30 mouse cellular contexts compared by ENCODE assay signal in the genomic region with DNA sequence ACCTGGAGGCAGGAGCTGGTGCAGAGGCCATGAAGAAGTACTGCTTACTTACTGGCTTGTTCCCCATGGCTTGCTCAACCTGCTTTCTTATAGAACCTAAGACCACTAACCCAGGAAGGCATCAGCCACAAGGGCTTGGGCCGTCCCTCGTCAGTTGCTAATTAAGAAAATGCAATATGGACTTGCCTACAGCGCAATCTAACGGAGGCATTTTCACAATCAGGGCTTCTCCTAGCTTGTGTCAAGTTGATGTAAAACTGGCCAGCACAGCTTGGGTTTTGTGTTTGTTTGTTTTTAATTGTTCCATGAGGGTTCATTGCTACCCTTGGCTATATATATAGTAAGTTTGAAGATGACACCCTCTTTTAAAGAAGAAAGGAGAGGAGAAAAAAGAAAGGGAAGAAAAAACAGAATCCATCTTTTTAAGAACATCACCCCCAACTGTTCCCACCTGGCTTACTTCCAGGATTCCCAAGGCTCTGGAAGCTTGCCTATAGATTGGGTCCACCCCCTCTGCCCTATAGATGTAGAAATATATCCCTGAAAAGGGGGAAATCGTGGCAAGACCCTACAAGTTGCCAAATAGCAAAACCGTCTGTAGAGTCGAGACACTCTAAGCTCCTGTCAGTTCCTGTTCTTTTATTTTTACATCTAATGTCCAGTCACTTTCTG. TPM values are rescaled to one million over a fixed set of nuclear protein-coding genes. Genes with fewer than 3 reads are reported as not detected.
DNase-seq lines count a peak whose midpoint lies in the region; ATAC-seq and TF ChIP-seq lines count a peak whose summit lies in the region.
"Had no signal": no experiment of that assay in that cellular context is flagged by ENCODE, and none has a peak within 500 bp of the region (broad histone marks: within the 10 kb centered on the region; RNA-seq: fewer than 3 reads in every experiment).

No protein-coding gene starts in this region.

- H3K4me3 ChIP-seq in embryonic facial prominence, embryonic 13.5 days, result no peak overlapping the region
- no peak overlapping the region for H3K4me3 ChIP-seq in embryonic facial prominence, embryonic 10.5 days
- no peak overlapping the region for H3K4me3 ChIP-seq in kidney, embryonic 15.5 days (replicated peaks)
- H3K4me3 ChIP-seq in lung, embryonic 14.5 days (ENCODE audit: low read depth, low read length), result no peak overlapping the region
- H3K4me3 ChIP-seq: embryonic facial prominence, embryonic 15.5 days; forebrain, embryonic 12.5 days; hindbrain, embryonic 12.5 days; hindbrain, embryonic 15.5 days had no signal

- H3K9ac ChIP-seq in embryonic facial prominence, embryonic 13.5 days, result no peak overlapping the region
- no peak overlapping the region for H3K9ac ChIP-seq in kidney, embryonic 15.5 days
- no peak overlapping the region for H3K9ac ChIP-seq in lung, embryonic 14.5 days
- H3K9ac ChIP-seq: embryonic facial prominence, embryonic 15.5 days; forebrain, embryonic 12.5 days; hindbrain, embryonic 12.5 days; hindbrain, embryonic 15.5 days had no signal

- no peak for TF ChIP-seq CTCF in lung, embryonic 14.5 days (IDR thresholded peaks at IDR 0.05; ENCODE audit: low read depth)

- no peaks in the 10 kb centered on the region for H3K36me3 ChIP-seq in embryonic facial prominence, embryonic 13.5 days
- peaks cover 3% of the 10 kb centered on the region; the same call in 1 of the 2 replicates for H3K36me3 ChIP-seq in embryonic facial prominence, embryonic 10.5 days (replicated peaks)
- no peaks in the 10 kb centered on the region for H3K36me3 ChIP-seq in kidney, embryonic 15.5 days
- no peaks in the 10 kb centered on the region for H3K36me3 ChIP-seq in lung, embryonic 14.5 days (ENCODE audit: insufficient read depth)
- H3K36me3 ChIP-seq: embryonic facial prominence, embryonic 15.5 days; forebrain, embryonic 12.5 days; hindbrain, embryonic 12.5 days; hindbrain, embryonic 15.5 days had no signal

- peaks cover 46% of the 10 kb centered on the region for H3K4me1 ChIP-seq in embryonic facial prominence, embryonic 13.5 days
- H3K4me1 ChIP-seq in embryonic facial prominence, embryonic 10.5 days, result peaks cover 50% of the 10 kb centered on the region
- H3K4me1 ChIP-seq in kidney, embryonic 15.5 days, result peaks cover 50% of the 10 kb centered on the region
- H3K4me1 ChIP-seq in lung, embryonic 14.5 days (ENCODE audit: insufficient read depth), result peaks cover 9% of the 10 kb centered on the region

- no peak for ATAC-seq in embryonic facial prominence, embryonic 13.5 days (ENCODE audit: insufficient number of reproducible peaks, insufficient read depth, low FRiP score, low TSS enrichment, low read depth)
- ATAC-seq in kidney, embryonic 15.5 days (replicated peaks; ENCODE audit: low FRiP score), result no peak
- no peak for ATAC-seq in lung, embryonic 14.5 days (ENCODE audit: insufficient read depth)
- ATAC-seq in megakaryocyte progenitor cell, adult 5-6 weeks (replicated peaks; ENCODE audit: poor library complexity), result peak; percentile 58
- ATAC-seq: activated CD4-positive, CD25-positive, alpha-beta regulatory T cell, adult 4 months had no signal

- WGBS in embryonic facial prominence, embryonic 13.5 days, result 72% methylated on average over 7 of the region's 7 CpGs
- 90% methylated on average over 7 of the region's 7 CpGs for WGBS in embryonic facial prominence, embryonic 10.5 days
- WGBS in kidney, embryonic 15.5 days, result 77% methylated on average over 7 of the region's 7 CpGs
- WGBS in lung, embryonic 14.5 days, result 63% methylated on average over 7 of the region's 7 CpGs

- no peak overlapping the region for H3K4me2 ChIP-seq in embryonic facial prominence, embryonic 13.5 days
- H3K4me2 ChIP-seq in kidney, embryonic 15.5 days, result no peak overlapping the region
- no peak overlapping the region for H3K4me2 ChIP-seq in lung, embryonic 14.5 days
- H3K4me2 ChIP-seq: embryonic facial prominence, embryonic 15.5 days; forebrain, embryonic 12.5 days; heart, embryonic 11.5 days; hindbrain, embryonic 12.5 days; hindbrain, embryonic 15.5 days had no signal

- no peaks in the 10 kb centered on the region for H3K9me3 ChIP-seq in embryonic facial prominence, embryonic 13.5 days
- no peaks in the 10 kb centered on the region for H3K9me3 ChIP-seq in embryonic facial prominence, embryonic 10.5 days
- no peaks in the 10 kb centered on the region for H3K9me3 ChIP-seq in kidney, embryonic 15.5 days (replicated peaks)
- H3K9me3 ChIP-seq in lung, embryonic 14.5 days (ENCODE audit: low read depth, low read length), result no peaks in the 10 kb centered on the region
- H3K9me3 ChIP-seq: embryonic facial prominence, embryonic 15.5 days; forebrain, embryonic 12.5 days; hindbrain, embryonic 12.5 days; hindbrain, embryonic 15.5 days had no signal

- DNase-seq in embryonic facial prominence, embryonic 10.5 days (ENCODE audit: low spot score), result no peak
- DNase-seq in kidney, postnatal 36 days, result no peak
- DNase-seq in lung, embryonic 14.5 days, result peak; percentile 67
- no peak for DNase-seq in lung, adult 18-20 months
- no peak for DNase-seq in adrenal gland, postnatal 10 days
- DNase-seq: adrenal gland, adult 8-10 months; adrenal gland, postnatal 36 days; cerebellum, adult 18-20 months; cerebellum, adult 9-11 months; embryo, embryonic 11 days; gastrocnemius, postnatal 36 days; heart, adult 11 months had no signal

- 0 out of 2 replicates have a peak overlapping the region, but pooled peaks have one; percentile 48 for H3K27ac ChIP-seq in embryonic facial prominence, embryonic 13.5 days
- no peak overlapping the region for H3K27ac ChIP-seq in embryonic facial prominence, embryonic 10.5 days (replicated peaks)
- H3K27ac ChIP-seq in kidney, embryonic 15.5 days, result 0 out of 2 replicates have a peak overlapping the region, but pooled peaks have one; percentile 45
- no peak overlapping the region for H3K27ac ChIP-seq in lung, embryonic 14.5 days (ENCODE audit: low read depth)
- H3K27ac ChIP-seq: embryonic facial prominence, embryonic 15.5 days; forebrain, embryonic 12.5 days; hindbrain, embryonic 12.5 days; hindbrain, embryonic 15.5 days had no signal

- H3K27me3 ChIP-seq in embryonic facial prominence, embryonic 13.5 days, result no peaks in the 10 kb centered on the region
- H3K27me3 ChIP-seq in embryonic facial prominence, embryonic 10.5 days (replicated peaks; ENCODE audit: low read depth, poor library complexity, severe bottlenecking), result no peaks in the 10 kb centered on the region
- no peaks in the 10 kb centered on the region for H3K27me3 ChIP-seq in kidney, embryonic 15.5 days
- no peaks in the 10 kb centered on the region for H3K27me3 ChIP-seq in lung, embryonic 14.5 days (ENCODE audit: insufficient read depth, low read length)
- H3K27me3 ChIP-seq: embryonic facial prominence, embryonic 15.5 days; forebrain, embryonic 12.5 days; hindbrain, embryonic 12.5 days; hindbrain, embryonic 15.5 days had no signal

RNA-seq across cellular contexts. Expression of a gene that starts 42.2 kb away (rescaled TPM):
- polyA plus RNA-seq in embryonic facial prominence, embryonic 13.5 days (2015; fragmentation: Nextera tagmentation; extraction: Ambion mirVana), result 55.9 and 56.5 TPM in 2 replicates
- polyA plus RNA-seq in embryonic facial prominence, embryonic 10.5 days (2016; fragmentation: Nextera tagmentation; extraction: Ambion mirVana), result 35.5 and 45.6 TPM in 2 replicates
- 26.7 and 29.9 TPM in 2 replicates for polyA plus RNA-seq in kidney, embryonic 15.5 days (2015; fragmentation: Nextera tagmentation; extraction: Ambion mirVana)
- 20.6 TPM in 2 replicates for polyA plus RNA-seq in lung, embryonic 14.5 days (2014; fragmentation: Nextera tagmentation; extraction: Ambion mirVana)
- total RNA-seq in megakaryocyte progenitor cell, adult 5-6 weeks (2015), result 0.10 and 0.22 TPM in 2 replicates
- 0.25 and 0.54 TPM in 2 replicates for total RNA-seq in megakaryocyte progenitor cell, adult 5-6 weeks (2017)
- 1 to 10 TPM; 8.5 to 9.0 TPM for total RNA-seq in adrenal gland, postnatal 10 days (2021)

RNA-seq across cellular contexts. Expression of a gene that starts 57.5 kb away (rescaled TPM):
- polyA plus RNA-seq in embryonic facial prominence, embryonic 13.5 days (2015; fragmentation: Nextera tagmentation; extraction: Ambion mirVana), result not detected in 2 replicates
- polyA plus RNA-seq in embryonic facial prominence, embryonic 10.5 days (2016; fragmentation: Nextera tagmentation; extraction: Ambion mirVana), result not detected in 2 replicates
- not detected in 2 replicates for polyA plus RNA-seq in kidney, embryonic 15.5 days (2015; fragmentation: Nextera tagmentation; extraction: Ambion mirVana)
- not detected in 2 replicates for polyA plus RNA-seq in lung, embryonic 14.5 days (2014; fragmentation: Nextera tagmentation; extraction: Ambion mirVana)
- not detected in 2 replicates for total RNA-seq in megakaryocyte progenitor cell, adult 5-6 weeks (2015)
- total RNA-seq in megakaryocyte progenitor cell, adult 5-6 weeks (2017), result not detected in 2 replicates
- total RNA-seq in adrenal gland, postnatal 10 days (2021), result not detected
- total RNA-seq: adrenal gland, adult 8-10 months; adrenal gland, postnatal 36 days; gastrocnemius, adult 8-10 months; gastrocnemius, postnatal 36 days; heart, adult 8-10 months; heart, postnatal 25 days; hematopoietic stem cell, adult 5-6 weeks had no signal
- polyA plus RNA-seq: activated CD4-positive, CD25-positive, alpha-beta regulatory T cell, adult 4 months; cortical plate, adult 2 months; embryonic facial prominence, embryonic 11.5 days; embryonic facial prominence, embryonic 15.5 days; forebrain, embryonic 12.5 days; heart, embryonic 11.5 days; heart, embryonic 14.5 days; heart, postnatal 0 days; hindbrain, embryonic 12.5 days; hindbrain, embryonic 15.5 days; intestine, embryonic 14.5 days had no signal

Comparison
In these comparisons a context has a peak if more than half of its experiments do, and no peak if none do; other contexts are left out.
1. H3K27ac ChIP-seq: peak in embryonic facial prominence, embryonic 13.5 days (single experiment) and kidney, embryonic 15.5 days (single experiment); none in embryonic facial prominence, embryonic 10.5 days (single experiment) and lung, embryonic 14.5 days (single experiment).